ENCODE assay signal across 15 mouse cellular contexts in the genomic region with DNA sequence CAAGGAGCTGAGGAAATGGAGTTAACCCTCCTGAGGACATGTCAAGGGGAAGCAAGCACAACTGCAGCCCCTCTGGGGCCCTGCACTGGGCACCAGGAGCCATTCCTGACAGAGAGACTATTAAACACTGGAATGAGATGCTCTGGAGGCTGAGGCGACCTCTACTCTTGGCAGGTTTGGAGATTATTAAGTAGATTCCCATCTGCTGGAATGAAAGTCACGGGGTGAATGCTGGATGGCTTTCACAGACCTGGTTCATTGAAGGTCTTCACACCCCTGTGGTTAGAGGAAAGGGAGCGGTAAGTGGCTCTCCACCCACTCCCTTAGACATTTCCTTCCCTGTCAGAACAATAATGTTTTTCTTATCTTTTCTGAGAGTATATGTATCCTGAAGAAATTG.
DNase-seq lines count a peak whose midpoint lies in the region; ATAC-seq lines count a peak whose summit lies in the region.
"Had no signal": no experiment of that assay in that cellular context is flagged by ENCODE, and none has a peak within 500 bp of the region (broad histone marks: within the 10 kb centered on the region; RNA-seq: fewer than 3 reads in every experiment).

No protein-coding gene starts in this region.

- no peak overlapping the region for H3K4me2 ChIP-seq in neural tube, embryonic 15.5 days
- H3K4me2 ChIP-seq in forebrain, embryonic 13.5 days: no peak overlapping the region
- no peak overlapping the region for H3K4me2 ChIP-seq in midbrain, embryonic 15.5 days
- H3K4me2 ChIP-seq: lung, embryonic 15.5 days had no signal

- no peak overlapping the region for H3K9ac ChIP-seq in neural tube, embryonic 15.5 days (replicated peaks)
- no peak overlapping the region for H3K9ac ChIP-seq in forebrain, embryonic 13.5 days
- H3K9ac ChIP-seq in midbrain, embryonic 15.5 days: no peak overlapping the region
- H3K9ac ChIP-seq: lung, embryonic 15.5 days had no signal

- 0 out of 2 replicates have a peak, but pooled peaks cover 8% of the 10 kb centered on the region for H3K4me1 ChIP-seq in neural tube, embryonic 15.5 days
- H3K4me1 ChIP-seq in forebrain, embryonic 13.5 days: no peaks in the 10 kb centered on the region
- no peaks in the 10 kb centered on the region for H3K4me1 ChIP-seq in midbrain, embryonic 15.5 days
- H3K4me1 ChIP-seq: lung, embryonic 15.5 days had no signal

- H3K9me3 ChIP-seq in neural tube, embryonic 15.5 days (replicated peaks): no peaks in the 10 kb centered on the region
- no peaks in the 10 kb centered on the region for H3K9me3 ChIP-seq in forebrain, embryonic 13.5 days (replicated peaks)
- no peaks in the 10 kb centered on the region for H3K9me3 ChIP-seq in midbrain, embryonic 15.5 days
- H3K9me3 ChIP-seq: embryonic facial prominence, embryonic 10.5 days; hindbrain, embryonic 10.5 days; lung, embryonic 15.5 days had no signal

- no peak for ATAC-seq in neural tube, embryonic 15.5 days (ENCODE audit: low FRiP score)
- no peak for ATAC-seq in forebrain, embryonic 13.5 days
- ATAC-seq in midbrain, embryonic 15.5 days (replicated peaks): no peak
- ATAC-seq: intestine, embryonic 16.5 days; Patski had no signal

- H3K27ac ChIP-seq in neural tube, embryonic 15.5 days (replicated peaks): no peak overlapping the region
- no peak overlapping the region for H3K27ac ChIP-seq in forebrain, embryonic 13.5 days
- no peak overlapping the region for H3K27ac ChIP-seq in midbrain, embryonic 15.5 days
- H3K27ac ChIP-seq: embryonic facial prominence, embryonic 10.5 days; hindbrain, embryonic 10.5 days; lung, embryonic 15.5 days had no signal

- no peaks in the 10 kb centered on the region for H3K36me3 ChIP-seq in neural tube, embryonic 15.5 days
- H3K36me3 ChIP-seq in forebrain, embryonic 13.5 days (ENCODE audit: poor library complexity, severe bottlenecking): no peaks in the 10 kb centered on the region
- H3K36me3 ChIP-seq in midbrain, embryonic 15.5 days (replicated peaks): no peaks in the 10 kb centered on the region
- H3K36me3 ChIP-seq: embryonic facial prominence, embryonic 10.5 days; hindbrain, embryonic 10.5 days; lung, embryonic 15.5 days had no signal

- DNase-seq in neural tube, embryonic 10.5 days (ENCODE audit: extremely low spot score, low spot score): peak; percentile 25
- peak; percentile 21 for DNase-seq in gastrocnemius, postnatal 36 days
- DNase-seq in kidney, adult 9 months: peak; percentile 13
- no peak for DNase-seq in urinary bladder, postnatal 25 days (ENCODE audit: low spot score)
- DNase-seq: adrenal gland, postnatal 10 days; liver had no signal

- no peaks in the 10 kb centered on the region for H3K27me3 ChIP-seq in neural tube, embryonic 15.5 days (replicated peaks)
- H3K27me3 ChIP-seq in forebrain, embryonic 13.5 days: no peaks in the 10 kb centered on the region
- H3K27me3 ChIP-seq in midbrain, embryonic 15.5 days (replicated peaks): no peaks in the 10 kb centered on the region
- H3K27me3 ChIP-seq: CH12.LX; lung, embryonic 15.5 days; Patski had no signal

- intact Hi-C loops in gastrocnemius, postnatal 36 days (cut with DNase I): no loop called here

- WGBS in neural tube, embryonic 15.5 days: 74% methylated on average over 3 of the region's 3 CpGs
- WGBS in forebrain, embryonic 13.5 days: 70% methylated on average over 3 of the region's 3 CpGs
- WGBS in midbrain, embryonic 15.5 days: 52% methylated on average over 3 of the region's 3 CpGs

- H3K4me3 ChIP-seq in neural tube, embryonic 15.5 days (replicated peaks): no peak overlapping the region
- H3K4me3 ChIP-seq in forebrain, embryonic 13.5 days: no peak overlapping the region
- no peak overlapping the region for H3K4me3 ChIP-seq in midbrain, embryonic 15.5 days
- H3K4me3 ChIP-seq: embryonic facial prominence, embryonic 10.5 days; hindbrain, embryonic 10.5 days; lung, embryonic 15.5 days had no signal
